Mouse (Mus musculus) urinary bladder, postnatal 4 days (tissue): ENCODE measurements at regions not wholly inside any gene's neighbourhood (a gene's known extent, or its start where the extent isn't known, plus 50 kb on each side); places are given as distances from the start of the nearest gene placed in this dataset.

ENCODE experiments used
- DNase-seq, 2 experiments: peaks; one replicate each; pipeline ENCODE4 v3.0.0; 2021 to 2022; ENCODE audit warnings: low spot score in 2 of 2

DNA sequence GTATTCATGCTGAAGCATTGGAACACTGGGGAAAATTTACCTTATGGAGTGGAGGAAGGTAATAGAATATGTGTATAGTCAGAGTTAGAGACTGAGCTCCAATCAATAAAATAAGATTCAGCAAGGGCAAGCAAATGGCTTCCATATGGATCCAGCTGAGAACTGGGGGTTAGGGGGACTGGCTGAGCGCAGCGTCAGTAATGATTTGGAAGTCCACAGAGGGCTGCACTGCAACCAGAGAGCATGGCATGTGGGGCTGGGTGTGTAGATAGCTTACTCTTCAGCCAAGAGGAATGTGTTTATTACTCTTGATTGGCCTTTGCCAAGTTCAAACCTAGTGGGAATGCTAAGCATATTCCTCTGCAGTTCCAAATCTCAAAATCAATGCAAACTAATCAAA, 55.8 kb upstream of the Ccn6 start:
- DNase-seq, result no peak

DNA sequence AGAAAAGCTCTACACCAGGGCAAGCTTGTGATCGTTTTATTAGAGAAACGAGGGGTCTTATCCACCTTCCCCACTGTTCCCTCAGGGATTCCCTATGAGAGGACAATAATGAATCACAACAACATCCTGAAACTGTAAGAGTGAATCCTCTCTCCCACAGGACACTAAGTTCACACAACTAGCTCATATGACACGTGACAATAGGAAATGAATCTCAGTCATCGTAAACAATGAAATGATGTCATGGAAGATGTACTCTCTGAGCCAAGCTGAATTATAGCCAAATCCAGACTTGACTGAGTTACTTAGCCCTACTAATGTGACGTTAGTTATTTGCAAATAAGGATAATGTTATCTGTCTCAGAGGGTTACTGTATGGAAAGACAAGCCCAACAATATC, 54.6 kb upstream of the Ccn6 start:
- DNase-seq, result no peak

DNA sequence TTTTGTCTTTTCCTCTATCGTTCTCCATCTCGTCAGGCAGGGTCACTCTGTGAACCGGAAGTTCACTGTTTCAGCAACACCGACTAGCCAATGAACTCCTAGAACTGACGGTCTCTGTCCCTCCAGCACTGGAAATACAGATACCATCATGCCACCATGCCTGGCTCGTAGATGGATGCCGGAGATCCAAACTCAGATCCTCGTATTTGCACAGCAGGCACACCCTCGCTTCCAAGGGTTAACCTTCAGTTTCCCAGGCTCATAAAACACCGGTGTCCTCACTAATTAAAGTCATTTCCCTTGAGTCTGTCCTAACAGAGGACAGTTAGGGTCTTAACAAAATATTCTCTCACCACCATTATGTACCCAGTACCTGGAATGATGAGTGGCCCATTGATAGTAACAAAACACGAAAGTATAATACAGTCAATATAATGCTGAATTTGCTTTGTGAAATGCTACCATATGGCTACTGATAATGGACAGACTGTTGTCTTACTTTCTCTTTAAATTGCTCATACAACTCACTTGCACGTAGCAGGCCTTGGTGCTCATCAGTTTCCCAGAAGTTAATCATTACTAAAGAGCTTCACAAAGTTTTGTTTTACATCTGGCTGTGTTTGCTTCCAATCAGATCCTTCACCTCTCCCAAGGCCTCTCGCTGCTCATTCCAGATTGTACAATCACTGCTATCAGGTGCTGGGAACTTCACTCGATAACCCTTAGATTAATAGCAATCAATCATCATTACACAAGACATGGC, 52.7 kb upstream of the Ccn6 start:
- no peak for DNase-seq

DNA sequence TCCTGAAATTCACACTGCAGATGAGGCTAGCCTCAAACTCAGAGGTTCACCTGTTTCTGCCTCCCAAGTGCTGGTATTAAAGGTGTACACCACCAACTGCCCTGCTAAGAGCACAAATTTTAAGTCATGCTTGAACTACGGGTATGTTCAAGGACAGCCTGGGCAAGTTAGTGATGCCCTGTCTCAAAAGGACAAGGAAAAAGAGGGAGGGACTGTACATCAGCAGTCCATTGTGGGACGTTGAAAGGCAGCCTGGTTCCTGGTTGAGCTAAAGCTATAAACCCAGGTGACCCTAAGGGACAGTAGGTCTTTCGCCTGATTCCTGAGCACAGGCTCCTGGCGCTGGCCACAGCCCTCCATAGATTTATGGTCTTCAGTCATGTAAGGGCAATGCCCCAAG, 51.0 kb upstream of the Ccn6 start:
- no peak for DNase-seq
